Mouse (Mus musculus) hindbrain, embryonic 13.5 days (tissue): ENCODE measurements around the gene Gm8947. TPM values are rescaled to one million over a fixed set of nuclear protein-coding genes. Genes with fewer than 3 reads are reported as not detected.
"Not testable (repeated sequence)": the region's sequence is repeated elsewhere in the genome, so short reads cannot be mapped to it uniquely, and the experiment has no call there.

Source experiments
- ATAC-seq: fragments of 200-750 bp; cut with Nextera tagmentation; 2 replicates; pipeline ENCODE4 v1.8.0; 2017; ENCODE audit warnings: moderate TSS enrichment; ENCODE audit not compliant: low FRiP score
- H3K27ac ChIP-seq: fragments of 300-500 bp; sonication (generic); 2 replicates; pipeline ENCODE4 v1.5.1; 2015; ENCODE audit warnings: inconsistent platforms, mild to moderate bottlenecking, moderate library complexity
- H3K27me3 ChIP-seq: fragments of 300-500 bp; sonication (generic); 2 replicates; pipeline ENCODE4 v1.6.1; 2015; ENCODE audit warnings: mild to moderate bottlenecking, inconsistent platforms
- H3K36me3 ChIP-seq: fragments of 300-500 bp; sonication (generic); 2 replicates; pipeline ENCODE4 v1.6.1; 2015; ENCODE audit warnings: mild to moderate bottlenecking, inconsistent platforms
- H3K4me1 ChIP-seq: fragments of 300-500 bp; sonication (generic); replicated peaks from 2 replicates; pipeline ENCODE4 v1.6.1; 2015; ENCODE audit warnings: inconsistent platforms
- H3K4me2 ChIP-seq: fragments of 300-500 bp; sonication (generic); 2 replicates; pipeline ENCODE4 v1.6.1; 2015; ENCODE audit warnings: inconsistent platforms, mild to moderate bottlenecking, moderate library complexity
- H3K4me3 ChIP-seq: fragments of 300-500 bp; sonication (generic); 2 replicates; pipeline ENCODE4 v1.5.1; 2015; ENCODE audit warnings: mild to moderate bottlenecking, inconsistent platforms
- H3K9ac ChIP-seq: fragments of 300-500 bp; sonication (generic); 2 replicates; pipeline ENCODE4 v1.6.1; 2015; ENCODE audit warnings: mild to moderate bottlenecking, inconsistent platforms
- H3K9me3 ChIP-seq: fragments of 300-500 bp; sonication (generic); 2 replicates; pipeline ENCODE4 v1.6.1; 2016; ENCODE audit warnings: inconsistent platforms
- WGBS: fragments of 180-500 bp; shearing (Covaris S2); methylation state at CpG from one replicate; pipeline ENCODE4 v1.1.7; 2015; 5-methylcytosine and 5-hydroxymethylcytosine counted together
- polyA plus RNA-seq: library from polyadenylated mRNA; unstranded; fragments of >200 nt; fragmentation: Nextera tagmentation; extraction: Ambion mirVana; gene quantifications from 2 replicates; pipeline ENCODE4 v1.2.1, GENCODE M21; 2015

The Gm8947 gene
- polyA plus RNA-seq, 1 experiment from 2014 or later, result not detected

DNA sequence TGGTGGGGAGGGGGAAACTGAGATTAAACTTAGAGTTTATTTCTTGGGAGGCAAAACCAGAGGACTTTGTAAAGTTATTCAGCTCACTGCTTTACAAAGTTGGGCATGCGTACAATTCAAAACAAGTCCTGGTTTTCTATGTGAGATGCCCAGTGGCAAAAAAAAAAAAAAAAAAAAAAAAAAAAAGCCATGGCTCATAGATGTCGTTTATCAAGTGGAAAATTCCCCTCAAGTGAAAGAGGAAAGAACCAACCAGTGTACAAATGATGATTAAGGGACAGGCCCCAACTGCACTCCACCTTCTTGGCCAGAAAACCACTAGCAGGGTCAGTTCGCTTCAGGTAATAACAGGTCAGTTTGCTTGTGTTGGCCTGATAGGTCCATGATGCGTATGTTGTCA is 3.7 kb upstream of the Gm8947 start:
- Histone ChIP-seq H3K27ac (no peak overlapping the region), H3K4me2 (no peak overlapping the region), H3K4me3 (no peak overlapping the region), H3K36me3 (no peaks in the 10 kb centered on the region), H3K4me1 (no peaks in the 10 kb centered on the region), H3K9me3 (no peaks in the 10 kb centered on the region), H3K27me3 (no peaks in the 10 kb centered on the region), H3K9ac (no peak overlapping the region)
- ATAC-seq, result no peak
- 94% methylated on average over 4 of the region's 4 CpGs for WGBS

GRCm38 (mm10) chr1:151192739-151193138 is 563 bp downstream of the Gm8947 start:
- not testable (repeated sequence) for H3K36me3 ChIP-seq, H3K4me3 ChIP-seq, H3K4me1 ChIP-seq, H3K9me3 ChIP-seq, H3K9ac ChIP-seq, ATAC-seq, H3K4me2 ChIP-seq, H3K27ac ChIP-seq, H3K27me3 ChIP-seq
- 91% methylated on average over 15 of the region's 15 CpGs for WGBS

- not testable (repeated sequence) for H3K4me2 ChIP-seq, H3K36me3 ChIP-seq, H3K9ac ChIP-seq, H3K4me1 ChIP-seq, H3K4me3 ChIP-seq, H3K27me3 ChIP-seq, H3K27ac ChIP-seq, ATAC-seq, H3K9me3 ChIP-seq
- WGBS, result 80% methylated on average over 4 of the region's 4 CpGs
These were observed 3.8 kb downstream of the Gm8947 start for GRCm38 (mm10) chr1:151195986-151196385.

DNA sequence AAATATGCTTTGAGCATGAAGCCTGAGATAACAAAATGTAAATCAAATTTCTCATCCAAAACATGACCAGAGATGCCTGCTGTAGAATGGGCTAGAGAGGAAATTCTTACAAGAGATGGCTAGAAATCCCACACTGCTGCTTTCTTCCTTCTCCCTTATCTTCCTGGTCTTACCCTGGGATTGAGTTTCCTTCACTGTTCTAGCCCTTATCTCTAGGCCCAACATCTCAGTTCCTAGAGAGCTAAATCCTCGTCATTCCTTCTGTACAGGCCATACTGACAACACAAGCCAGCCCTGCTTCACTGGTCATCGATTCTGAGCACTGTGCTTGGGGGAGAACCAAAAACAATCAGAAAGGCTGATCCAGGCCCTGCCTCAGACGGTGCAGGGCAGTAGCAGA is 4.5 kb downstream of the Gm8947 start:
- H3K36me3 ChIP-seq, H3K4me1 ChIP-seq, H3K4me3 ChIP-seq, H3K4me2 ChIP-seq, H3K27me3 ChIP-seq, H3K9ac ChIP-seq, ATAC-seq, H3K9me3 ChIP-seq, H3K27ac ChIP-seq: not testable (repeated sequence)
- 84% methylated on average over 3 of the region's 3 CpGs for WGBS

DNA sequence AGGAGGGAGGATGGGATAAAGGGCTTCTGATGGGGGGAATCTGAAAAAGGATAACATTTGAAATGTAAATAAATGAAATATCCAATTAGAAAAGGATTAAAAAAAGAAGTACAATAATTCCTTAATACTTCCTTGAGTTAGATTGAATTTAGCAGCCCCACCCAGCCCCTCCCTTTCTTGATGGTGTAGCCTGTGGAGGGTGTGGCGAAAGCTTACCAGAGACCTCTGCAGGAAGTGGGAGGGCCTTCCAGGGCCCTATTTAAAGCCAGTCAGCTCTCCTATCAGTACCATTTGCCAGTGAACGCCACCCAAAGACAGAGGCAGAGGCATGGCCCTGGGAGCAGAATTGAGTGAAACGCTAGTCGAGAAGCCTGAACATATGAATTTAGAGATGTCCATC is 5.9 kb downstream of the Gm8947 start, which contains the start of gene Gm47995:
Gm47995 (plus strand) TSS at position 329 of the 400 bp plus-strand sequence.
- not testable (repeated sequence) for H3K4me3 ChIP-seq, H3K4me2 ChIP-seq, H3K27ac ChIP-seq, ATAC-seq, H3K36me3 ChIP-seq, H3K9ac ChIP-seq, H3K27me3 ChIP-seq, H3K4me1 ChIP-seq, H3K9me3 ChIP-seq
- WGBS, result 78% methylated on average over 2 of the region's 4 CpGs

DNA sequence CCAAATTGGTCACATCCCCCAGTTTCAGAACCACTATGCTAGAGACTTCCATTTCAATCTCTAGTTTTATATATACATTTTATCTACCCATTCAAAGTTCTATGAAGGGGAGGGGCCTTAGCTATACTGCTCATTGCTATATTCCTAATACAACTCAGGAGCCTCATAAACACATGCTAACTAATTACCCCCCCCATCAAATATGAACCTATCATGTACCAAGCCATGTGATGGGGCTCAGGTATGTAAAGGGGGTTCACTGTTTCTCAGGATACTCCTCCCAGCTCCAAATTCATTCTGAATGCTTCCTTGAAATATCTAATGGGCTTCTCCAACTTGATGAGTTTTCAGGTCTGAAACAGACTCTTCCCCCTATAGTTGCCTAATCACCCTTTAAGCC is 8.4 kb downstream of the Gm8947 start:
- not testable (repeated sequence) for H3K4me2 ChIP-seq, H3K36me3 ChIP-seq, H3K4me1 ChIP-seq, H3K27me3 ChIP-seq, ATAC-seq, H3K9me3 ChIP-seq, H3K27ac ChIP-seq, H3K9ac ChIP-seq, H3K4me3 ChIP-seq

DNA sequence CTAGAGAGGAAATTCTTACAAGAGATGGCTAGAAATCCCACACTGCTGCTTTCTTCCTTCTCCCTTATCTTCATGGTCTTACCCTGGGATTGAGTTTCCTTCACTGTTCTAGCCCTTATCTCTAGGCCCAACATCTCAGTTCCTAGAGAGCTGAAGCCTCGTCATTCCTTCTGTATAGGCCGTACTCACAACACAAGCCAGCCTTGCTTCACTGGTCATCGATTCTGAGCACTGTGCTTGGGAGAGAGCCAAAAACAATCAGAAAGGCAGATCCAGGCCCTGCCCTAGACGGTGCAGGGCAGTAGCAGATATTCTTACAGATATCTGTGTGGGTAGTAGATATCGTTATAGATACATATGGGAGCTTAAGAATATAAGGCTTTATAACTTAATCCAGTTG is 10.6 kb downstream of the Gm8947 start:
- not testable (repeated sequence) for H3K9ac ChIP-seq, H3K27ac ChIP-seq, H3K27me3 ChIP-seq, H3K36me3 ChIP-seq, H3K9me3 ChIP-seq, ATAC-seq, H3K4me3 ChIP-seq, H3K4me2 ChIP-seq, H3K4me1 ChIP-seq
- WGBS, result 91% methylated on average over 4 of the region's 5 CpGs

- H3K36me3 ChIP-seq, H3K4me3 ChIP-seq, H3K9ac ChIP-seq, H3K4me2 ChIP-seq, H3K9me3 ChIP-seq, H3K27ac ChIP-seq, ATAC-seq, H3K27me3 ChIP-seq, H3K4me1 ChIP-seq: not testable (repeated sequence)
- no CpG with 5 or more reads among the region's 6 CpGs for WGBS
These were observed 11.6 kb downstream of the Gm8947 start, which contains the start of gene 3110040M04Rik for GRCm38 (mm10) chr1:151203818-151204217. TSS of gene 3110040M04Rik (plus strand) at chr1:151204121.

DNA sequence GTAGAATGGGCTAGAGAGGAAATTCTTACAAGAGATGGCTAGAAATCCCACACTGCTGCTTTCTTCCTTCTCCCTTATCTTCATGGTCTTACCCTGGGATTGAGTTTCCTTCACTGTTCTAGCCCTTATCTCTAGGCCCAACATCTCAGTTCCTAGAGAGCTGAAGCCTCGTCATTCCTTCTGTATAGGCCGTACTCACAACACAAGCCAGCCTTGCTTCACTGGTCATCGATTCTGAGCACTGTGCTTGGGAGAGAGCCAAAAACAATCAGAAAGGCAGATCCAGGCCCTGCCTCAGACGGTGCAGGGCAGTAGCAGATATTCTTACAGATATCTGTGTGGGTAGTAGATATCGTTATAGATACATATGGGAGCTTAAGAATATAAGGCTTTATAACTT is 16.3 kb downstream of the Gm8947 start:
- not testable (repeated sequence) for H3K4me1 ChIP-seq, H3K27me3 ChIP-seq, H3K27ac ChIP-seq, H3K9me3 ChIP-seq, H3K36me3 ChIP-seq, H3K9ac ChIP-seq, ATAC-seq, H3K4me2 ChIP-seq, H3K4me3 ChIP-seq
- 76% methylated on average over 4 of the region's 5 CpGs for WGBS

GRCm38 (mm10) chr1:151208944-151209343 is 16.8 kb downstream of the Gm8947 start:
- not testable (repeated sequence) for H3K27me3 ChIP-seq, H3K4me1 ChIP-seq, H3K36me3 ChIP-seq, H3K4me2 ChIP-seq, H3K4me3 ChIP-seq, H3K27ac ChIP-seq, H3K9ac ChIP-seq, H3K9me3 ChIP-seq, ATAC-seq

DNA sequence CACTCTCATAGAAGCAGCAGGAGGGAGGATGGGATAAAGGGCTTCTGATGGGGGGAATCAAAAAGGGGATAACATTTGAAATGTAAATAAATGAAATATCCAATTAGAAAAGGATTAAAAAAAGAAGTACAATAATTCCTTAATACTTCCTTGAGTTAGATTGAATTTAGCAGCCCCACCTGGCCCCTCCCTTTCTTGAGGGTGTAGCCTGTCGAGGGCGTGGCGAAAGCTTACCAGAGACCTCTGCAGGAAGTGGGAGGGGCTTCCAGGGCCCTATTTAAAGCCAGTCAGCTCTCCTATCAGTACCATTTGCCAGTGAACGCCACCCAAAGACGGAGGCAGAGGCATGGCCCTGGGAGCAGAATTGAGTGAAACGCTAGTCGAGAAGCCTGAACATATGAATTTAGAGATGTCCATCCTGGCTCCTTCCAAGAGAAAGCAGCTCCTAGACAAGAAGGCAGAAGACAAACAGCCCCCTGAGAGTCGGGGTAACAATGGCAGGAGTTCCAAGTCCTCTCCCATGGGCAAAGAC is 17.7 kb downstream of the Gm8947 start, which contains the start of gene Gm47996:
Gm47996 (plus strand) TSS at position 308 of the 532 bp plus-strand sequence.
- ATAC-seq, H3K4me1 ChIP-seq, H3K9ac ChIP-seq, H3K27ac ChIP-seq, H3K4me2 ChIP-seq, H3K9me3 ChIP-seq, H3K27me3 ChIP-seq, H3K4me3 ChIP-seq, H3K36me3 ChIP-seq: not testable (repeated sequence)
- WGBS, result 89% methylated on average over 4 of the region's 8 CpGs

DNA sequence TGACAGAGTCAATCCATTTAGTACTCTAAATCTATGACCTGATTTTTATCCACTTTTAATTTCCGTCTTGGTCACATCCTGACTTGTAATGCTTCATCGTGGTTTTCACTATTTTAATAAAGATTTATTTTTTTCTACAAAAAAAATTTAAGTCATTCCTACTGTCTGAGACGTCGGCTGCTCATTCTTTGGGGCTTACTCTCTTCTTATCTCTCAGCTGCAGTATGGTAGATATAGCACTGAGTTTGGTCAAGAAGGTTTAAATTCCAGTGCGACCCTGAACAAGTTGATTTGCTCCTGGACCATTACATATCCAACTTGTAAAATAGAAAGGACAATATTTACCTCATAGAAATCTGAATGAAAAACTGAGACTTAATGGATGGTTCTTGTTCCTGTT is 19.5 kb downstream of the Gm8947 start:
- not testable (repeated sequence) for H3K27me3 ChIP-seq, H3K4me3 ChIP-seq, H3K36me3 ChIP-seq, H3K27ac ChIP-seq, H3K4me2 ChIP-seq, ATAC-seq, H3K4me1 ChIP-seq, H3K9ac ChIP-seq, H3K9me3 ChIP-seq
- 93% methylated on average over 5 of the region's 5 CpGs for WGBS

- 73% methylated on average over 2 of the region's 2 CpGs for WGBS
- Histone ChIP-seq H3K4me2 (no peak overlapping the region), H3K4me1 (no peaks in the 10 kb centered on the region), H3K4me3 (no peak overlapping the region), H3K9ac (no peak overlapping the region), H3K9me3 (no peaks in the 10 kb centered on the region), H3K27me3 (no peaks in the 10 kb centered on the region), H3K27ac (no peak overlapping the region), H3K36me3 (no peaks in the 10 kb centered on the region)
- ATAC-seq, result no peak
These were observed 22.7 kb downstream of the Gm8947 start for GRCm38 (mm10) chr1:151214862-151215261.

GRCm38 (mm10) chr1:151215985-151216384 is 23.8 kb downstream of the Gm8947 start:
- WGBS, result 83% methylated on average over 1 of the region's 1 CpGs
- ATAC-seq, result no peak
- Histone ChIP-seq H3K4me2 (no peak overlapping the region), H3K27me3 (no peaks in the 10 kb centered on the region), H3K9me3 (no peaks in the 10 kb centered on the region), H3K27ac (no peak overlapping the region), H3K36me3 (no peaks in the 10 kb centered on the region), H3K4me1 (no peaks in the 10 kb centered on the region), H3K4me3 (no peak overlapping the region), H3K9ac (no peak overlapping the region)
